Comparison of ENCODE assay signal across 9 mouse cellular contexts in the genomic region with DNA sequence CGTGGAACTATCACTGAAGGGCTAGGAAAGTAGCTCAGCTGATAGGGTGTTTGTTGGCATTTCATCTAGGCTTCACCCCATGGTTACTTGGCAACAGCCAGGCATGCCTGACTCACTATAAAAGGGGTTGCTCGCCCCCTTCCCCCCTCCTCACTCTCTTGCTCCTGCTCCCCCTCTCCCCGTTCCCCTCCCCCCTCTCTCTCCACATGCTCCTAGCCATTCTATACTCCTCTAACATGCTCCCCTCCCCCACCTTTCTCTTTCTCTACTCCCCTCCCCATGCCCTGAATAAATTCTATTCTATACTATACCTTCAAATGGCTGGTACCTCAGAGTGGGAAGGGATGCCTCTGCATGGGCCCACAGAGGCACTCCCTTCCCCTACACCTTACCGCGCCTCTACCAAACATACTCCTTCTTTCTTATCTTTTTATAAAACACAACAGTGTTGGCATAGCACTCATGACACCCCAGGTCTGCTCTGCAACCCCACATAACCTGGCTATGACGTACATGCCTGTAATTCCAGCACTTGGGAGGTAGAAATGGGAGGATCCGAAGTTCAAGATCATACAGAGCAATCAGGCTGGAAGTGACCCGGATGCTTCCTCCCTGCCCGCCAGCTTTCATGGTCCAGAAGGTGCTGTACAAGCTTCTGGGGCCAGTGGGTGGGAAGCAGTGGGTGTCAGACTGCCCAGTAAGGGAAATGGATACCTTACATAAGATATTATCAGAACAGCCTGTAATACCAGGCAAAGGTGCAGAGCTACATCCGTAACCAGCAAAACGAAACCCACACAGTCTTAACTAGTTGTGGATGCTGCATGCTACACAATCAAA. TPM values are rescaled to one million over a fixed set of nuclear protein-coding genes. Genes with fewer than 3 reads are reported as not detected.
A peak's percentile ranks its signal among the peaks of the same experiment; 100 is the strongest.
DNase-seq lines count a peak whose midpoint lies in the region; ATAC-seq lines count a peak whose summit lies in the region.
"Had no signal": no experiment of that assay in that cellular context is flagged by ENCODE, and none has a peak within 500 bp of the region (broad histone marks: within the 10 kb centered on the region; RNA-seq: fewer than 3 reads in every experiment).

No protein-coding gene starts in this region.

- no peak overlapping the region for H3K4me2 ChIP-seq in forebrain, embryonic 11.5 days (ENCODE audit: low read depth, low read length, severe bottlenecking)
- H3K4me2 ChIP-seq in hindbrain, embryonic 15.5 days: no peak overlapping the region
- H3K4me2 ChIP-seq in neural tube, embryonic 15.5 days: 0 out of 2 replicates have a peak overlapping the region, but pooled peaks have one; percentile 13
- H3K4me2 ChIP-seq: limb, embryonic 15.5 days had no signal

- no peaks in the 10 kb centered on the region for H3K9me3 ChIP-seq in forebrain, embryonic 11.5 days (ENCODE audit: control insufficient read depth, low read length)
- no peaks in the 10 kb centered on the region for H3K9me3 ChIP-seq in hindbrain, embryonic 15.5 days
- H3K9me3 ChIP-seq in neural tube, embryonic 15.5 days (replicated peaks): no peaks in the 10 kb centered on the region
- H3K9me3 ChIP-seq: limb, embryonic 15.5 days had no signal

- no peak overlapping the region for H3K4me3 ChIP-seq in forebrain, embryonic 11.5 days (ENCODE audit: low read depth, low read length)
- no peak overlapping the region for H3K4me3 ChIP-seq in hindbrain, embryonic 15.5 days
- H3K4me3 ChIP-seq in neural tube, embryonic 15.5 days (replicated peaks): no peak overlapping the region
- H3K4me3 ChIP-seq: limb, embryonic 15.5 days had no signal

- H3K4me1 ChIP-seq in forebrain, embryonic 11.5 days (replicated peaks; ENCODE audit: control insufficient read depth, insufficient read depth, low read length): peaks cover 4% of the 10 kb centered on the region; the same call in 1 of the 2 replicates
- H3K4me1 ChIP-seq in hindbrain, embryonic 15.5 days (replicated peaks): 0 out of 2 replicates have a peak, but pooled peaks cover 12% of the 10 kb centered on the region
- peaks cover 10% of the 10 kb centered on the region for H3K4me1 ChIP-seq in neural tube, embryonic 15.5 days
- H3K4me1 ChIP-seq: limb, embryonic 15.5 days had no signal

- WGBS in forebrain, embryonic 11.5 days: 53% methylated on average over 11 of the region's 11 CpGs
- WGBS in hindbrain, embryonic 15.5 days: 49% methylated on average over 11 of the region's 11 CpGs
- WGBS in neural tube, embryonic 15.5 days: 60% methylated on average over 11 of the region's 11 CpGs

- H3K9ac ChIP-seq in forebrain, embryonic 11.5 days (ENCODE audit: low read length): no peak overlapping the region
- H3K9ac ChIP-seq in hindbrain, embryonic 15.5 days: no peak overlapping the region
- H3K9ac ChIP-seq in neural tube, embryonic 15.5 days (replicated peaks): no peak overlapping the region
- H3K9ac ChIP-seq: limb, embryonic 15.5 days had no signal

- peak overlapping the region; percentile 3; the same call in 1 of the 2 replicates for H3K27ac ChIP-seq in forebrain, embryonic 11.5 days (ENCODE audit: low read depth, low read length)
- no peak overlapping the region for H3K27ac ChIP-seq in hindbrain, embryonic 15.5 days (replicated peaks)
- no peak overlapping the region for H3K27ac ChIP-seq in neural tube, embryonic 15.5 days (replicated peaks)
- H3K27ac ChIP-seq: limb, embryonic 15.5 days had no signal

- no peaks in the 10 kb centered on the region for H3K27me3 ChIP-seq in forebrain, embryonic 11.5 days (ENCODE audit: control insufficient read depth, insufficient read depth, low read length)
- no peaks in the 10 kb centered on the region for H3K27me3 ChIP-seq in hindbrain, embryonic 15.5 days
- no peaks in the 10 kb centered on the region for H3K27me3 ChIP-seq in neural tube, embryonic 15.5 days (replicated peaks)
- H3K27me3 ChIP-seq: limb, embryonic 15.5 days had no signal

- ATAC-seq in forebrain, embryonic 11.5 days (replicated peaks; ENCODE audit: low FRiP score): peak; percentile 90
- peak; percentile 54; the same call in 1 of the 2 replicates for ATAC-seq in hindbrain, embryonic 15.5 days (ENCODE audit: low FRiP score, low read depth)
- 0 out of 2 replicates have a peak, but pooled peaks have one; percentile 38 for ATAC-seq in neural tube, embryonic 15.5 days (ENCODE audit: low FRiP score)

- DNase-seq in left cerebral cortex, postnatal 4 days: peak; percentile 32
- DNase-seq in left cerebral cortex, adult 11 months (ENCODE audit: low spot score): no peak
- DNase-seq in forebrain, embryonic 11.5 days (ENCODE audit: low spot score): peak; percentile 74
- DNase-seq in spleen, adult 18-20 months: no peak
- DNase-seq in urinary bladder, adult 18-20 months (ENCODE audit: low spot score in 2 of 2): no peak
- DNase-seq: lung, postnatal 36 days had no signal

- intact Hi-C loops in left cerebral cortex, postnatal 4 days (cut with DNase I): no loop called here

- no peaks in the 10 kb centered on the region for H3K36me3 ChIP-seq in forebrain, embryonic 11.5 days (ENCODE audit: control insufficient read depth, insufficient read depth, low read length)
- no peaks in the 10 kb centered on the region for H3K36me3 ChIP-seq in hindbrain, embryonic 15.5 days
- no peaks in the 10 kb centered on the region for H3K36me3 ChIP-seq in neural tube, embryonic 15.5 days
- H3K36me3 ChIP-seq: limb, embryonic 15.5 days had no signal

RNA-seq across cellular contexts. Expression of a gene that starts 10.1 kb away (rescaled TPM):
- 10 to 100 TPM; 64.4 to 66.5 TPM for total RNA-seq in left cerebral cortex, postnatal 4 days (2021)
- 3.0 and 3.3 TPM in 2 replicates for polyA plus RNA-seq in forebrain, embryonic 11.5 days (2014; fragmentation: Nextera tagmentation; extraction: Ambion mirVana)
- polyA plus RNA-seq in hindbrain, embryonic 15.5 days (2015; fragmentation: Nextera tagmentation; extraction: Ambion mirVana): 14.7 and 17.3 TPM in 2 replicates
- 16.2 and 18.2 TPM in 2 replicates for polyA plus RNA-seq in neural tube, embryonic 15.5 days (2015; fragmentation: Nextera tagmentation; extraction: Ambion mirVana)

RNA-seq across cellular contexts. Expression of a gene that starts 23.9 kb away (rescaled TPM):
- total RNA-seq in left cerebral cortex, postnatal 4 days (2021): 10 to 100 TPM; 61.0 to 67.6 TPM
- 43.1 and 45.6 TPM in 2 replicates for polyA plus RNA-seq in forebrain, embryonic 11.5 days (2014; fragmentation: Nextera tagmentation; extraction: Ambion mirVana)
- 41.8 and 42.5 TPM in 2 replicates for polyA plus RNA-seq in hindbrain, embryonic 15.5 days (2015; fragmentation: Nextera tagmentation; extraction: Ambion mirVana)
- 39.8 and 41.5 TPM in 2 replicates for polyA plus RNA-seq in neural tube, embryonic 15.5 days (2015; fragmentation: Nextera tagmentation; extraction: Ambion mirVana)

Comparison
In these comparisons a context has a peak if more than half of its experiments do, and no peak if none do; other contexts are left out.
1. DNase-seq: peak in left cerebral cortex, postnatal 4 days (single experiment) and forebrain, embryonic 11.5 days (single experiment); none in left cerebral cortex, adult 11 months (single experiment), spleen, adult 18-20 months (0 of 2) and urinary bladder, adult 18-20 months (0 of 2).
2. ATAC-seq: peak in every context shown above with its lines; median percentile 90 in forebrain, embryonic 11.5 days; 54 in hindbrain, embryonic 15.5 days; 38 in neural tube, embryonic 15.5 days.